Mouse (Mus musculus): ENCODE data around the gene Sv2b. TPM values are rescaled to one million over a fixed set of nuclear protein-coding genes. Genes with fewer than 3 reads are reported as not detected.

The Sv2b gene
- polyA plus RNA-seq, 1 experiment from 2014 or later, result 1.6 TPM

GRCm38 (mm10) chr7:75282080-75282650 is 26.9 kb downstream of the Sv2b start:
- peaks cover 29% of the 10 kb centered on the region for H3K4me1 ChIP-seq
- H3K27ac ChIP-seq (replicated peaks), result no peak overlapping the region
- peaks cover 11% of the 10 kb centered on the region; the same call in 1 of the 2 replicates for H3K27me3 ChIP-seq (ENCODE audit: low read depth, poor library complexity, severe bottlenecking)
- no peaks in the 10 kb centered on the region for H3K36me3 ChIP-seq
- DNase-seq (ENCODE audit: low spot score), result no peak
- H3K9me3 ChIP-seq (replicated peaks), result no peaks in the 10 kb centered on the region
- 88% methylated on average over 3 of the region's 3 CpGs for WGBS
- no peak overlapping the region for H3K4me3 ChIP-seq

DNA sequence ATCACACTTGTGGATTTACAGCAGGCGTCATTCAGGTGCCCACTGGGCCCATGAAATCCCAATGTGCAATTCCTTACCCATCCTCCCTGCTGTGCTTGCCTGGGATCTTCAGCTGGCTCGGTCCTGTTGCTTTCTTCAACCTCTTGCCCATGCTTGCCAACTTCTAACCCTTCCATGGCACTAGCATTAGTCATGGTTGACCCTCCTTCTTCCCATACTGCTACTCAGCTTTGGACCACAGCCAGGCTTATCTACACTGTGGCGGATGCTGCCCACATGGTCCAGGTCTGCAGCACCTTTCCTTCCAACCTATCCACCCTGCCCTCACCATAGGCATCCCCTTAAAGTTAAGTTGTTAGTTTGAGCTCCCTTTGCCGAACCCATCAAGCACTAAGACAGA is 28.0 kb downstream of the Sv2b start:
- Histone ChIP-seq H3K4me3 (no peak overlapping the region), H3K9me3 (replicated peaks) (no peaks in the 10 kb centered on the region), H3K27me3 (ENCODE audit: low read depth, poor library complexity, severe bottlenecking) (peaks cover 11% of the 10 kb centered on the region; the same call in 1 of the 2 replicates), H3K4me1 (peaks cover 37% of the 10 kb centered on the region), H3K36me3 (no peaks in the 10 kb centered on the region), H3K27ac (replicated peaks) (no peak overlapping the region; the same call in 1 of the 2 replicates)
- DNase-seq (ENCODE audit: low spot score), result no peak
- 85% methylated on average over 4 of the region's 4 CpGs for WGBS

GRCm38 (mm10) chr7:75277847-75278246 is 31.2 kb downstream of the Sv2b start:
- H3K36me3 ChIP-seq, result no peaks in the 10 kb centered on the region
- peaks cover 11% of the 10 kb centered on the region; the same call in 1 of the 2 replicates for H3K27me3 ChIP-seq (ENCODE audit: low read depth, poor library complexity, severe bottlenecking)
- H3K4me3 ChIP-seq, result no peak overlapping the region
- no peaks in the 10 kb centered on the region for H3K9me3 ChIP-seq (replicated peaks)
- WGBS, result 15% methylated on average over 3 of the region's 3 CpGs
- DNase-seq (ENCODE audit: low spot score), result no peak
- H3K27ac ChIP-seq (replicated peaks), result no peak overlapping the region
- H3K4me1 ChIP-seq, result peaks cover 46% of the 10 kb centered on the region

DNA sequence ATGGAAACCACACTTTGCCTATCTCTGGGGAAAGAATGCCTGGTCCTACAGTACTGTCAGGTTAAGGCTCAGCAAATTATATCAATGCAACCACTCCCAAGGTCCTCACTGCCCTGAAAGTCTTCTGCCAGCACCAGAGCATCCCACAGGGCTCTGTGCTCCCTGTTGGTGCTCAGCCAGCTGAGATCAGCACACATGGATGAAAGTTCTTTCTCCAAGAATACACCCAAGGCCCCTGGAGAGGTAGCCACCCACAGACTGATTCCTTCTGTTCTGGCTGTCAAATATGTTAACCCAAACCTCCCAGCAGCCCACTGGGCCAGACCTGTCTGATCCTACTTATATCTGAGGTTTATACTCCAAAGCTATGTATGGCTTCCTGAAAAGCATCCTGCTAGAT is 32.3 kb downstream of the Sv2b start:
- H3K4me3 ChIP-seq, result no peak overlapping the region
- H3K27me3 ChIP-seq (ENCODE audit: low read depth, poor library complexity, severe bottlenecking), result peaks cover 11% of the 10 kb centered on the region; the same call in 1 of the 2 replicates
- H3K9me3 ChIP-seq (replicated peaks), result no peaks in the 10 kb centered on the region
- peaks cover 46% of the 10 kb centered on the region for H3K4me1 ChIP-seq
- H3K27ac ChIP-seq (replicated peaks), result no peak overlapping the region
- H3K36me3 ChIP-seq, result no peaks in the 10 kb centered on the region
- DNase-seq (ENCODE audit: low spot score), result no peak

DNA sequence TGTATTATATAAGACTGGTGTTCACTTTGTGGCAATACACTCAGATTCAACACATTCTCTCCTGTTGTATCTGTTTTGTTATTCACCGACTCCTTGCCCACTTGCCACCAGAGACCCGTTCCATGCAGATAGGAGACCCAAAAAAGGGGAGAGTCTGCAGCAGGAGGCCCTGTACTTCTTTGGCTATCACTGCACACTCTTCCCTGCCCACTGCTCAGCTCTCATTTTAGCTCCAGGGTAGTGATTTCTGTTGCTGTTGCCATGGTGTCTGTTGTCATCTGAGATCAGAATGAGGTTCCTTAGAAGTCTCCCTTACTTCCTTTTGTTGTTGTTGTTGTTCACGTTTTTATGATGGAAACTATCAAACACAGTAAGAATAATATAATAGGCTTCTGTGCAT is 34.5 kb downstream of the Sv2b start:
- DNase-seq (ENCODE audit: low spot score), result no peak
- WGBS, result 61% methylated on average over 3 of the region's 3 CpGs
- H3K27me3 ChIP-seq (ENCODE audit: low read depth, poor library complexity, severe bottlenecking), result no peaks in the 10 kb centered on the region
- no peaks in the 10 kb centered on the region for H3K9me3 ChIP-seq (replicated peaks)
- no peak overlapping the region for H3K27ac ChIP-seq (replicated peaks)
- no peak overlapping the region for H3K4me3 ChIP-seq
- H3K36me3 ChIP-seq, result no peaks in the 10 kb centered on the region
- H3K4me1 ChIP-seq, result peaks cover 29% of the 10 kb centered on the region

DNA sequence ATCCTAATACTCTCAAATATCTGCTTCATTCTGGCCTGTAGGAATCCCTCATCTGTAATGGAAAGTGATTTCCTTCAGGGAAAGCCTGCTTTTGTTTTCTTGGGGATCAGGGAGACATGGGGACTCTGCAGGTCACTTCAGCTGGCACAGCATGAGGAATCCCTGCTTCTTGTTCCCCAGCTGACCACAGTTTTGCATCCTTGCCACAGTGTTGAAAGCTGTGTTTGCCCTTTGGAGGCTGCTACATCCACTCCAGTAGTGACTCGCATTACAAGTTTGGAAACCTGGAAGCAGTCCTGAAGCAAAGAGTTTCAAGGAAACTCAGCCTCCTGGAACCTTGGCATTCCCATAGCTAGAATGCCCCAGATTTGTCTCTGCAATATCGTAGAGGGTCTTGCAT is 35.4 kb downstream of the Sv2b start:
- Histone ChIP-seq H3K27ac (replicated peaks) (no peak overlapping the region), H3K36me3 (no peaks in the 10 kb centered on the region), H3K4me1 (peaks cover 25% of the 10 kb centered on the region), H3K9me3 (replicated peaks) (no peaks in the 10 kb centered on the region), H3K27me3 (ENCODE audit: low read depth, poor library complexity, severe bottlenecking) (no peaks in the 10 kb centered on the region), H3K4me3 (no peak overlapping the region)
- no peak for DNase-seq (ENCODE audit: low spot score)
- 41% methylated on average over 2 of the region's 2 CpGs for WGBS

GRCm38 (mm10) chr7:75271921-75272381 is 37.1 kb downstream of the Sv2b start:
- H3K4me1 ChIP-seq, result peaks cover 15% of the 10 kb centered on the region
- no peaks in the 10 kb centered on the region for H3K9me3 ChIP-seq (replicated peaks)
- 84% methylated on average over 3 of the region's 3 CpGs for WGBS
- no peaks in the 10 kb centered on the region for H3K27me3 ChIP-seq (ENCODE audit: low read depth, poor library complexity, severe bottlenecking)
- no peaks in the 10 kb centered on the region for H3K36me3 ChIP-seq
- H3K4me3 ChIP-seq, result no peak overlapping the region
- DNase-seq (ENCODE audit: low spot score), result no peak
- H3K27ac ChIP-seq (replicated peaks), result no peak overlapping the region

- DNase-seq (ENCODE audit: low spot score), result no peak
- Histone ChIP-seq H3K27ac (replicated peaks) (no peak overlapping the region), H3K4me1 (peaks cover 9% of the 10 kb centered on the region), H3K36me3 (no peaks in the 10 kb centered on the region), H3K27me3 (ENCODE audit: low read depth, poor library complexity, severe bottlenecking) (no peaks in the 10 kb centered on the region), H3K9me3 (replicated peaks) (no peaks in the 10 kb centered on the region), H3K4me3 (no peak overlapping the region)
- 89% methylated on average over 3 of the region's 3 CpGs for WGBS
These were observed 37.8 kb downstream of the Sv2b start for GRCm38 (mm10) chr7:75271306-75271705.

GRCm38 (mm10) chr7:75267236-75267635 is 41.8 kb downstream of the Sv2b start:
- H3K4me3 ChIP-seq, result no peak overlapping the region
- 77% methylated on average over 4 of the region's 4 CpGs for WGBS
- no peaks in the 10 kb centered on the region for H3K9me3 ChIP-seq (replicated peaks)
- no peak for DNase-seq (ENCODE audit: low spot score)
- no peaks in the 10 kb centered on the region for H3K4me1 ChIP-seq
- H3K27ac ChIP-seq (replicated peaks), result no peak overlapping the region
- no peaks in the 10 kb centered on the region for H3K27me3 ChIP-seq (ENCODE audit: low read depth, poor library complexity, severe bottlenecking)
- no peaks in the 10 kb centered on the region for H3K36me3 ChIP-seq

DNA sequence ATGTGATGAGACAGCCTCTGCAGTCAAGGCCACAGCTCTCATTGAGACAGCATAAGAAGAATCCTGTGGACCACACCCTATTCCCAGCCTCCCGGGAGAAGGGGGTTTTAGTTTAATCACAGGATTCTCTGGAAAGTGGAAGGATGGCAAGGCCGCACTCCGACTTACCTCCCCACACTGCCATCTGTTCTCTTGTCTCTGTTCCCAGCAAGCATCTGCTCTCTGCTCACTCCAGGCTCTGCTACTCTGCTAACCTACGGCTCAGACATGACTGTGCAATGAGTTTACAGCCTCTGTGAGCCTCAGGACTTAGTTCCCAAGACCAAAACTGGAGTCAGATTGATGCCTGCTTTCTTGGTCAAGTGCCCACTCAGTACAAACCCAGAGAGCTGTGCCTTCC is 43.8 kb downstream of the Sv2b start:
- Histone ChIP-seq H3K9me3 (replicated peaks) (no peaks in the 10 kb centered on the region), H3K27me3 (ENCODE audit: low read depth, poor library complexity, severe bottlenecking) (no peaks in the 10 kb centered on the region), H3K4me1 (no peaks in the 10 kb centered on the region), H3K4me3 (no peak overlapping the region), H3K27ac (replicated peaks) (no peak overlapping the region), H3K36me3 (no peaks in the 10 kb centered on the region)
- no peak for DNase-seq (ENCODE audit: low spot score)
- 81% methylated on average over 4 of the region's 4 CpGs for WGBS

DNA sequence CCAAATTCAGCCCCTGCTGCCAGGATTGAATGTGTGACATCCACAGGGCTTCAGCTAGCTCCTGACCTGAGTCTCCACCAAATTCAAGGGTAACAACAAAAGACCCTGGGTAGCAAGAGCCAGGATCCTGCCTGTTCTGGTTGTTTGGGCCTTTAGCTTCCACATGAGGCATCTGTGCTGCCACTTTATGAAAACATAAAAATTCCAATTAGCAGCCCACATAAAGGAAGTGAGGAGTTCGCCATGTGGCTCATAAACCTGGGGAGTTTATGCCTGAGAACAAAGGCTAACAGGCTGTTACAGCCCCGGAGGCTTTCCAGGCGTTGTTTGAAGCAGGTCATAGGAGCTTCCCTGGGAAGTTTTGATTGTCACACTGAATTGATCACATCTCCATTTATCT is 49.1 kb downstream of the Sv2b start:
- WGBS, result 66% methylated on average over 3 of the region's 3 CpGs

DNA sequence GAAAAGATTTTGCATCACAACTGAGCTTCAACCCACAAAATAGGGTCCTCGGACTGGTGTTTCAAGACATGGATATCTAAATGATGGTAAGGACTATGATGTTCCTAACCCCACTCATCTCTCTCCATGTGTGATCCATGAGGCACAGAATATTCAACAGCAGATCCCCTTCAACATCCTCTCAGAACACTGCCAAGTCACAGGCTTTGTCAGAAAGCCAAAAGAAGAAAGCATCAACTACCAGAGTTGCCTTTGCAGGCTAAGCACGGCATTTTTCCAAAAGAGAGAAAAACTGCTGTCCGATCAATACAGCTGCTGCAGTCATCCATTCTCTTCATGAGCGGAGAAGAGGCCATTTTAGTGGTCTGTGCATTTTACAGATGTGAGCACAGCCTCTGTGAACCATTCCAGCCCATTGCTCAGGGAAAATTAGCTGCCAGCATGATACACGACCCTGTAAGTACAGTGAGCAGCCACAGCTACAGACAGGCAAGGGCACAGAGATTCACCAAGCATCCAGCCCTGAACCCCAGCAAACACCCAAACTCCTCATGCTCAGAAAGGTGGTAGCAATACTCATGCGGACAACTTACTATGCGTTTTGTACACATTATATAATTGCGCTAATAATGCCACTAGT is 55.3 kb downstream of the Sv2b start:
- WGBS, result 88% methylated on average over 8 of the region's 8 CpGs
- Histone ChIP-seq H3K9me3 (replicated peaks) (no peaks in the 10 kb centered on the region), H3K4me1 (no peaks in the 10 kb centered on the region), H3K4me3 (no peak overlapping the region), H3K36me3 (no peaks in the 10 kb centered on the region), H3K27ac (replicated peaks) (no peak overlapping the region), H3K27me3 (ENCODE audit: low read depth, poor library complexity, severe bottlenecking) (no peaks in the 10 kb centered on the region)
- no peak for DNase-seq (ENCODE audit: low spot score)

More for the DNA sequence above, 49.1 kb downstream of the Sv2b start:
- no peak for DNase-seq (ENCODE audit: low spot score)
- H3K4me3 ChIP-seq, result no peak overlapping the region
- H3K27me3 ChIP-seq (ENCODE audit: low read depth, poor library complexity, severe bottlenecking), result no peaks in the 10 kb centered on the region
- no peaks in the 10 kb centered on the region for H3K4me1 ChIP-seq
- no peaks in the 10 kb centered on the region for H3K9me3 ChIP-seq (replicated peaks)
- no peak overlapping the region for H3K27ac ChIP-seq (replicated peaks)
- H3K36me3 ChIP-seq, result no peaks in the 10 kb centered on the region

DNA sequence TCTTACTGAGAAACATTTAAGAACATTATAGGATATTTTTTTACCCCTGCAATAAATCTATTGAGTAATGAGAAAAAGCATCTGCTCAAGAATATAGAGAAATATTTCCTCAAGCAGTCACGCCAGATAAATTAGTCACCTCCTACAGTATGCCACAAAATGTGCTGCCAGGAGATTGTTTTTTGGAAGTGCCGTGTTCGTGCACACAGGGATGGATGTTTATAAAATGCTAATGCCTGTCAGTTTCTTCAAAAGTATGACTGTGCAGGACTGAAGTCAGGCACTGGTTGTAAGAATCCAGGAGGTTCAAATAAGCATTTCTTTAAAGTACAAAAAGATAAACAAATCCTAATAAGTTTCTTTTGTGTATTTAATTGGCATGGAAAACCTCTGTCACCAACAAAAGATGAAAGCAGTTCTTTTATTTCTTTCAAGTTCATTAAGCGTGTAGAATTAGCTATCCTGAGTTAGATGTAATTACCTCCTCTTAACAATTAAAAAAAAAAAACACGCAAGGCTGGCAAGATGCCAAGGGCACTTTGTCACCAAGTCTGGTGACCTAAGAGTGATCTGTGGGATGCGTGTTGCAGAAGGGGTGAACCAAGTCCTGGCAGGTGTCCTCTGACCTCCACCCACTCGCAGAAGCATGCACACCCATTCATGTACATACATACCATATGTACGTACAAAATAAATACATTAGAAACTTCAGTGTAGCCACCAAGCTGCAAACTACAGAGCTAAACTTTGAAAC is 68.1 kb downstream of the Sv2b start:
- DNase-seq (ENCODE audit: low spot score), result no peak
- H3K27ac ChIP-seq (replicated peaks), result no peak overlapping the region
- H3K4me3 ChIP-seq, result no peak overlapping the region
- WGBS, result 67% methylated on average over 8 of the region's 8 CpGs
- no peaks in the 10 kb centered on the region for H3K9me3 ChIP-seq (replicated peaks)
- H3K36me3 ChIP-seq, result no peaks in the 10 kb centered on the region
- H3K27me3 ChIP-seq (ENCODE audit: low read depth, poor library complexity, severe bottlenecking), result no peaks in the 10 kb centered on the region
- H3K4me1 ChIP-seq, result 0 out of 2 replicates have a peak, but pooled peaks cover 1% of the 10 kb centered on the region

All from midbrain, embryonic 10.5 days (tissue).